Mouse (Mus musculus) right cerebral cortex, postnatal 14 days (tissue): Measurements from ENCODE around the gene Prickle2.
A peak's percentile ranks its signal among the peaks of the same experiment; 100 is the strongest.

Experiments used
- DNase-seq: peaks from one replicate; pipeline ENCODE4 v3.0.0; 2022

Prickle2 gene

GRCm38 (mm10) chr6:92575227-92575626 lies 130.7 kb downstream of the Prickle2 start:
- DNase-seq: no peak

GRCm38 (mm10) chr6:92572139-92572538 lies 133.8 kb downstream of the Prickle2 start:
- DNase-seq: no peak

DNA sequence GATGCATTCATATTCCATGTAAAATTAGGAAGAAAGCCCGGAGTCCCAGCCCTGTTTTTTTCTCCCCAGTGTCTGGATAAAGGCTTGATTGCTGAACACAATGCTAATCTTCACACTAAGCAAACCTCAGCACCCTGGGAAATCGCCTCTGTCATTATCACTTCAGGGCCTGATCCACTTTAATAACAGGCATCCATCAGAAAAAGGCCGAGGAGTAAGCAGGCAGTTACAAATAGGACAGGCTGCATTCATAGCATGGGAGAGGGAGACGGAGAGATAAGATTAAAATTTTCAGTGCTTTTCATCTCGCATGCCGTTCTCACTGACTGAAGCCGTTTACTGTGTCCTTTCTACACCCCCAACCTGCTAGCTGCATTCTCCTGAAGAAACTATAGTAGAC lies 135.9 kb downstream of the Prickle2 start:
- DNase-seq: no peak

DNA sequence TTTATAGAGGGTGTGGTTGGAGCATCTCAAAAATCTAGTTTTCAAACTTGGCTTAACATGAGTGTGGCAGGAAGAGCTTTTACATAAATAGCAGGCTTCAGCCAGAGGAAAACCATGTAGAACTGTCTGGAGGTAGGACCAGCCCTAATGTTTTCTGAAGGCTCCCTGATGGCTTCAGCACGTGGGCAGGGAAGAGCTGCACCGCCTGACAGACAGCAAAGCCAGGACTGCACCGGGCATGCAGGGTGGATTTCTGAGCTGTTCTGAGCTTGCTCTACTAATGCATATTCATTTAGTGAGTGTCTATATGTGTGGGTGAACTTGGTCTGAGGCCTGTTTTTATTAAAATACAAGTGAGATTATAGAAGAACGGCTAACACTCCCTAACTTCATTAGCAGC lies 136.7 kb downstream of the Prickle2 start:
- peak; percentile 28 for DNase-seq

- DNase-seq: no peak
Observed at GRCm38 (mm10) chr6:92559261-92559660, 146.7 kb downstream of the Prickle2 start.

DNA sequence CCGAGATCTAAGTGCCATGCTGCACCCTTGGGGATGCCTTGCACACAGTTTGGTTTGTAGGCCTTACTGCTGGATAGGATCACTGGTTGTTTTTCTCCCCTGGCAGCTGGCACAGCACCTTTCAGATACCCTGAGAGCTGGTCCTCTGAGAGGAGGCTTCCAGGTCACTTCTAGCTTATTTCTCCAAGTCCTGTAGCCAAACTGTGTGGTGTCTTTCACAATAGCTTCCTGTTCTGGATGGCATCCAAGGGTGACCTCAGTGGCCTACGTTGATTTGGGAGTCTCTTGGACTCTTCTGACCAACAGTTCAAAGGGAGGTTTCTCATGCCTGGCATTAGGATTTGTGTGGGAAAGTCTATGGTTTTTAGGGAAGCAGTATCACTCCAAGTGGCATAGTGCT lies 150.3 kb downstream of the Prickle2 start:
- no peak for DNase-seq

GRCm38 (mm10) chr6:92553086-92553485 lies 152.9 kb downstream of the Prickle2 start:
- no peak for DNase-seq

GRCm38 (mm10) chr6:92549246-92549645 lies 156.7 kb downstream of the Prickle2 start:
- peak; percentile 42 for DNase-seq

GRCm38 (mm10) chr6:92545204-92545603 lies 160.8 kb downstream of the Prickle2 start:
- DNase-seq: no peak

GRCm38 (mm10) chr6:92543825-92544224 lies 162.1 kb downstream of the Prickle2 start:
- no peak for DNase-seq

GRCm38 (mm10) chr6:92542402-92543101 lies 163.4 kb downstream of the Prickle2 start:
- no peak for DNase-seq

DNA sequence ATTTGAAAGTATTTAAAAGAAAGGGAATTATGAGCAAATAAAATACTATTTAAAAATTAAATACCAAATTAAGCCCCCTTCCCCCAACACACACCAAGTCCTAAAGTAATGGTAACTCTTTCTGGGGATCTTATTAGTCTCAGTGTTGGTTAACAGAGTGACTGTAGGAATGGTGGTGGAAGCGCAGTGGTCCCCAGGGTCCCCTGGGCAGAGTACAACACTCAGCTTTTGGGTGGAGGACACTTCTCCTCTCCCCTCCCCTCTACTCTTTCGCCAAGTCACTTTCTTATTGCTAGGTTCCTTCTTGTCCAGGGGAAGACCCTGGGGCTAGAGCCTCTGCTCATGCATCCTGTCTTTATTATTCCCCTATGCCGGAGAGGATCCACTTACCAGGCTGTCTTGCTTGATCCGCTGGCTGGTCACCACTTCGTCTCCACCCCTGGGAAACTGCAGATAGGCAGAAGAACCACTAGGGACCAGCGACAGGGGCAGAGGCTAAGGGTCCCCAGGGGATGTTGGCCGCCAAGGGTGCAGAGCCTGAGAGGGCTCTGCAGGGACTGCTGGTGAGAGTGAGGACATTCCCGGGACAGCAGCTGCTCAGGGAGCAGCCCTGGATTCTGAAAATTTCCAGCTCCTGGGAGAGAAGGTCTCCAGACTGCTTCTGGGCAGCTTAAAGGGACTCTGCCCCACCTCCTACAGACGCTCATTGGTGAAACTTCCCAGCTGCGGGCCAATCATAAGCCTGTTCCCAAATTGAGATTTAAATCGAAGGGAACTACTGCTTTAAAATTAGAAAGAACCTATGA lies 171.5 kb downstream of the Prickle2 start:
- DNase-seq: peak; percentile 51

- DNase-seq: peak; percentile 19
Observed at GRCm38 (mm10) chr6:92533306-92534063, 172.5 kb downstream of the Prickle2 start.

DNA sequence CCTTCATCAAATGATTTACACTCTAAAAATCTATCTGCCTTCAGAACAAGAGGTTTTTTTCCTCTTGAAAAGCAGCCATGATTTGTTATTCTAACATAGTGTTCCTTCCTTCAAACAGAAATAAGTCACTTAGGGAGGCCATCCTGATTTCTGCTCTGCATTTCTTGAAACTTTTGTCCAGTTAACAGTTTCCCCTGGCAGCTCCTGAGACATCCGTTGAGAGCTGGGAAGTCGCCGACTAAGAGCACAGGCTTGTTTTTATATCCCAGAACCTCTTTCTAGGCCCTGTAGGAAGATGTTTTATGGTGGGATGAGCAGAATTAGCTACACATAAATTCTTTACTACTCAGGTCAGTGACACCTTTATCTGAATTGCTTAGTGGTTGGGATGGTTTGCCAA lies 173.1 kb downstream of the Prickle2 start:
- DNase-seq: no peak

- DNase-seq: no peak
Observed at GRCm38 (mm10) chr6:92532331-92532730, 173.6 kb downstream of the Prickle2 start.

DNA sequence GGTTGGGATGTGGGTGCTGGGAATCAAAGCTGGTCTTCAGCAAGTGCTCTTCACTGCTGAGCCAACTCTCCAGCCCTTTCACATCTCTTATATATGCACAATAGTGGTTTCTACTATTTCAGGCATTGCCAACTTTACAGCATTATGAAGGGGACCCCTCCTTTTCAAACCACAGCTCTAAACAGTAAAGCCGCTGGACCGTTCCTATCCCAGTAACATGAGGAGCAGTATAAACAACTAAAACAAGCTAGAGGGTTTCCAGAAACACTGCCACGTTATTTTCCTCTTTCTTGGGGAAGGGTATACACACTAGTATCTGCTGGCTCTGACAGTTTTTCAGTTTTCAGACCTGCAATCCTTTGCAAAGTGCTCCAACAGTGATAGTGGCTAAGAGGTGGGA lies 179.7 kb downstream of the Prickle2 start:
- DNase-seq: no peak

- no peak for DNase-seq
Observed at GRCm38 (mm10) chr6:92525646-92526045, 180.3 kb downstream of the Prickle2 start.

- peak; percentile 60 for DNase-seq
Observed at GRCm38 (mm10) chr6:92521526-92522075, 184.4 kb downstream of the Prickle2 start.

DNA sequence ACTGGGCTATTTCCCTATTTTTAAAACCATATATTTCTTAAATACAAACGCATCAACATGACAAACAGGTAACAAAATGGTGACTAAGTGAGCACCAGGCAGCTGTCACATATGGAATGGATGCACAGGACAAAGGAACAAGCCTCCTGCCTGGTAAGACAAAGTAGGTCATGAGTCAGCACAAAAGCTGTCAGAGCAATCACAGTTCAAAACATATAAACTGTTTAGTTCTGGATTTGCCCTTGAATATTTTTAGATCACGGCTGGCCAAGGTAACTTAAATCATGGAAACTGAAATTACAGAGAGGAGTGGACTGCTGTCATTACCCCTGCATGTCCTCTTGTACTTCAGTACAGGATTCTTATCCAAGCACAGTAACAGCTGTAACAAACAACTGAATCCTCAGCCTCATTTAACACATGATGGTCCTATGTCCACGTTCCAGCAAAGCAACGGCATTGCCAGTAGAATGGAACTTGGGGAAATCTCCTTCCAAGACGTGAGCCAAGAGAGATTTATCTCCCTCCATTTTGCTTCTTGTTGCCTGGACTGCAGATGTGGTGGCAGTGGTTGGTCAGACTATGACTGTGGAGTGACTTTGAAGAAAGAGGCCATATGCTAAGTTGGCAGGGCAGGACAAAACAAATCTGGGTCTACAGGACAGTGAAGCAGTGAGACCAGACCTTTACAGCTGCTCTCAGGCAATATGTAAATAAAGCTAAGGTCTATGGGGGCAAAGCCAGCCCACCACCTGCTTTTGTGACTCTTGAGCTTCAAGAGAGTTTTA lies 185.7 kb downstream of the Prickle2 start:
- DNase-seq: no peak

- no peak for DNase-seq
Observed at GRCm38 (mm10) chr6:92518438-92518968, 187.5 kb downstream of the Prickle2 start.

- DNase-seq: no peak
Observed at GRCm38 (mm10) chr6:92517002-92517401, 189.0 kb downstream of the Prickle2 start.

DNA sequence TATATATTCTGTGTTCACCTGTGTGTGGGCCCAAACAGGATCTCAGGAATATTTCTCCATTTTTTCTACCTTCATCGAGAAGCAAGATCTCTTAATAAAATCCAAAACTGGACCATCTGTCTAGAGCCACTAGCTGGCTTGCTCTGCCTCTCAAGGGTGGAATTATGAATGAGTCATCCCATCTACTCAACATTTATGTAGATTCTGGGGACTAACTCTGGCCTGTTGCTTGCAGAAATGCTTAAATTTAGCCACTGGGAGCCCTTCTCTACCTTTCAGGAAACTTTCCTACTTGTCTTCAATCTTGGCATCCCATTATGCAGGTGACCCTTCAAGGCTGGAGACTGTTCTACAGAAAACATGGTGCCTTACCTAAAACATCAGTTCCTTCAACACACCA lies 194.0 kb downstream of the Prickle2 start:
- no peak for DNase-seq
